Mouse (Mus musculus) hindbrain, embryonic 10.5 days (tissue): Measurements from ENCODE around the gene Secisbp2. TPM values are rescaled to one million over a fixed set of nuclear protein-coding genes. Genes with fewer than 3 reads are reported as not detected.

Experiments used
- DNase-seq: peaks from one replicate; pipeline ENCODE4 v3.0.0-alpha.2; 2017; ENCODE audit warnings: low spot score
- H3K27ac ChIP-seq: fragments of 300-500 bp; sonication (generic); 2 replicates; pipeline ENCODE4 v1.5.1; 2016; ENCODE audit warnings: mild to moderate bottlenecking, moderate library complexity
- H3K27me3 ChIP-seq: fragments of 300-500 bp; sonication (generic); 2 replicates; pipeline ENCODE4 v1.6.1; 2016; ENCODE audit warnings: mild to moderate bottlenecking; ENCODE audit not compliant: poor library complexity, insufficient read depth, severe bottlenecking
- H3K36me3 ChIP-seq: fragments of 300-500 bp; sonication (generic); 2 replicates; pipeline ENCODE4 v1.6.1; 2016; ENCODE audit warnings: mild to moderate bottlenecking, moderate library complexity
- H3K4me1 ChIP-seq: fragments of 300-500 bp; sonication (generic); replicated peaks from 2 replicates; pipeline ENCODE4 v1.6.1; 2016; ENCODE audit warnings: mild to moderate bottlenecking
- H3K4me3 ChIP-seq: fragments of 300-500 bp; sonication (generic); 2 replicates; pipeline ENCODE4 v1.5.1; 2016; ENCODE audit warnings: mild to moderate bottlenecking, moderate library complexity
- H3K9me3 ChIP-seq: fragments of 300-500 bp; sonication (generic); 2 replicates; pipeline ENCODE4 v1.6.1; 2016; ENCODE audit warnings: mild to moderate bottlenecking, moderate library complexity
- WGBS: fragments of 180-500 bp; shearing (Covaris S2); methylation state at CpG from one replicate; pipeline ENCODE4 v1.1.7; 2016; 5-methylcytosine and 5-hydroxymethylcytosine counted together
- polyA plus RNA-seq: library from polyadenylated mRNA; unstranded; fragments of >200 nt; fragmentation: Nextera tagmentation; extraction: Ambion mirVana; gene quantifications from 2 replicates; pipeline ENCODE4 v1.2.1, GENCODE M21; 2016

Gene Secisbp2
- polyA plus RNA-seq, 1 experiment from 2014 or later = 27.4 TPM

- Histone ChIP-seq H3K4me1 (peaks cover 59% of the 10 kb centered on the region), H3K27me3 (no peaks in the 10 kb centered on the region; the same call in 1 of the 2 replicates), H3K9me3 (no peaks in the 10 kb centered on the region), H3K27ac (peak overlapping the region; percentile 73), H3K36me3 (no peaks in the 10 kb centered on the region), H3K4me3 (no peak overlapping the region)
- 88% methylated on average over 7 of the region's 7 CpGs for WGBS
- no peak for DNase-seq
Measured at GRCm38 (mm10) chr13:51731474-51731873, 80.0 kb downstream of the Secisbp2 start.

GRCm38 (mm10) chr13:51732097-51732664 lies 80.7 kb downstream of the Secisbp2 start:
- H3K4me1 ChIP-seq = peaks cover 61% of the 10 kb centered on the region
- WGBS = 62% methylated on average over 14 of the region's 14 CpGs
- H3K36me3 ChIP-seq = no peaks in the 10 kb centered on the region
- no peaks in the 10 kb centered on the region; the same call in 1 of the 2 replicates for H3K27me3 ChIP-seq
- no peak overlapping the region for H3K4me3 ChIP-seq
- H3K27ac ChIP-seq = peak overlapping the region; percentile 73
- no peaks in the 10 kb centered on the region for H3K9me3 ChIP-seq
- no peak for DNase-seq

Other genes with a start within 250 kb of the Secisbp2 start
- 48.0 and 50.6 TPM in 2 replicates for gene S1pr3, start 243.1 kb upstream of the Secisbp2 start, polyA plus RNA-seq
- 1.9 and 3.2 TPM in 2 replicates for gene Shc3, start 82.3 kb upstream of the Secisbp2 start, polyA plus RNA-seq
- 329 and 366 TPM in 2 replicates for gene Cks2, start 6.5 kb upstream of the Secisbp2 start, polyA plus RNA-seq
- gene Sema4d, start 142.1 kb downstream of the Secisbp2 start, polyA plus RNA-seq = 5.9 and 7.5 TPM in 2 replicates
- 184 and 214 TPM in 2 replicates for gene Gadd45g, start 195.0 kb downstream of the Secisbp2 start, polyA plus RNA-seq